Mouse (Mus musculus) thymus, adult 18-20 months (tissue): Measurements from ENCODE around the gene Nfkbil1.

Experiments
- DNase-seq, 2 experiments: peaks; one replicate each; pipeline ENCODE4 v3.0.0; 2022; ENCODE audit warnings: mixed read lengths in 2 of 2

The Nfkbil1 gene

DNA sequence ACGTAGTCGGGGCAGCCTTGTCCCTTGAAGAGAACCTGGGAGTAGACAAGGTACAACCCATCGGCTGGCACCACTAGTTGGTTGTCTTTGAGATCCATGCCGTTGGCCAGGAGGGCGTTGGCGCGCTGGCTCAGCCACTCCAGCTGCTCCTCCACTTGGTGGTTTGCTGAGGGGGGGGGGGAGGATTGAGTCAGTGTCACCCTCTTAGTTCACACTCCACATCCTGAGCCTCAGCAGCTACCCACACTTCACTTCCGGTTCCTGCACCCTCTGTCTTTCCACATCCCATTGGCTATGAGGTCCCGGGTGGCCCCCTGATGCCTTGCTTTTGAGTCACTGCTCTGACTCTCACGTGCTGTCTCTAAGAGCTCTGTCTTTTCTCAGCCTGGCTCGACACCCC is 35.2 kb downstream of the Nfkbil1 start:
- peak; percentile 74 to 87 for DNase-seq

DNA sequence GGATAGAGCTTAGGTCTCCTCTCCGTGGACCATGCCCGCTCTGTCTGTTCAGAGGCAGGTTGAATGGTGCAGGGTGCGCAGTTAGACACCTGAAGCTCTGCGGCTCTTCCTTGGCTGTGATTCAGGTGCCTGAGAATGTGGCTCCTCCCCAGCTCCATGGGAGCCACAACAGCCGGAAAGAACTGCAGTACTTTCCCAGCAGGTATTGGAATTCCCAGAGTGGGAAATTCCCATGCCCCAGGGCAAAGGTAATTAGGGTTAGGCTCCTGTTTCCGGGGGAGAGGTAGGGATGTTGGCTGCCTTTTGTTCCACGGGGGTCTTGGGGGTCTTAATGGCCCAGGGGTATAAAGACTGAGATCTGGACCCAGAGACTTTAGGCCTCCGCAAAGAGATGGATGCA is 36.6 kb downstream of the Nfkbil1 start:
- DNase-seq: no peak

DNA sequence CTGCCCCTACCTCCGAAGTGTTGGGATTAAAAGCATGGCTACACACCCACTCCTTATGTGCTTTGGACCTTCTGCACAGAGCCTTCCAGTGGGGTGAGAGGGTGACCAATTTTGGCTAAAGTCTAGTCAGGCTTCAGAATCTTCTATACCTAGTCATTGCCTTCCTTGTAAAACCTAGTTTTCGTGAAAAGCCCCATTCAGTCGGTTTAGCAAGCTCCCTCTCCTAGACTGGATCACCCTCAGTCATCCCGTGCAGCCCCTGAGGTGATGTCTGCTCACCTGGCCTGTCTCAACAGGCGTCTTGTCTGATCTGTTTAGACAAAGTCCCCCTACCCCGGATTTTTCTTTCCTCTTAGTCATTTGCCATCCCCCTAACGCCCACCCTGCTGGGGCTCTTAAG is 37.6 kb downstream of the Nfkbil1 start:
- DNase-seq: no peak

DNA sequence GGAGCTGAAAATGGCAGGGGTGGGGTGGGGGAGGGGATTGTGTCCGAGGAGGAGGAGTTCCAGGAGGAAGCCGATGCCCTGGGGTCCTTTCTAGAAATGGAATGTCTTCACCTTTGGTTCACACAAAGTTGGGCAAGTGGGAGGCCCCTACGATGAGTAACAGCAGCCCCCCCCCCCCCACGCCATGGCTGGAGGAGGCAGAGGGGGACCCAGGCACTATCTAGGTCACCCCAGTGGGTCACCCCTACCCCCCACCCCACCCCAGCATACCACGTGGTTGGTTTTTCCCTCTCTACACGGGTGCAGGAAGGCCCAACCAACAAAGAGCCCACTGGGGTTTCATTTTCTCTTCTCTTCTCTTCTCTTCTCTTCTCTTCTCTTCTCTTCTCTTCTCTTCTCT is 38.5 kb downstream of the Nfkbil1 start:
- no peak for DNase-seq

DNA sequence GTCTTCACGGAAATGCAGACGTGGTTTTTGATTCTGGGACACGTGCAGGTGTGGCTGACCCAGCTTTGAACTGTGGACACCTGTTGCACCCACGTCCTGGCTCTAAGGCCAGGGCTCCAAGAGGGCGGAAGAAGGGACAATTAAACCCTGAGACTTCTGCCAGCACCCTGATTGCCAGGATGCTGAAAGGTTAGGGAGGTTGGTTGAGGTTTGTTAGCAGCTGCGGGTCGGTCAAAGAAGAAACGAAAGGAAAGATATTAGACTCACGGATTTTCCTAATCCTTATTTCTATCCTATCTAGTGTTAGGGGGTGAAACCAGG is 39.3 kb downstream of the Nfkbil1 start:
- DNase-seq: peak in 1 of 2 experiments; percentile 51

DNA sequence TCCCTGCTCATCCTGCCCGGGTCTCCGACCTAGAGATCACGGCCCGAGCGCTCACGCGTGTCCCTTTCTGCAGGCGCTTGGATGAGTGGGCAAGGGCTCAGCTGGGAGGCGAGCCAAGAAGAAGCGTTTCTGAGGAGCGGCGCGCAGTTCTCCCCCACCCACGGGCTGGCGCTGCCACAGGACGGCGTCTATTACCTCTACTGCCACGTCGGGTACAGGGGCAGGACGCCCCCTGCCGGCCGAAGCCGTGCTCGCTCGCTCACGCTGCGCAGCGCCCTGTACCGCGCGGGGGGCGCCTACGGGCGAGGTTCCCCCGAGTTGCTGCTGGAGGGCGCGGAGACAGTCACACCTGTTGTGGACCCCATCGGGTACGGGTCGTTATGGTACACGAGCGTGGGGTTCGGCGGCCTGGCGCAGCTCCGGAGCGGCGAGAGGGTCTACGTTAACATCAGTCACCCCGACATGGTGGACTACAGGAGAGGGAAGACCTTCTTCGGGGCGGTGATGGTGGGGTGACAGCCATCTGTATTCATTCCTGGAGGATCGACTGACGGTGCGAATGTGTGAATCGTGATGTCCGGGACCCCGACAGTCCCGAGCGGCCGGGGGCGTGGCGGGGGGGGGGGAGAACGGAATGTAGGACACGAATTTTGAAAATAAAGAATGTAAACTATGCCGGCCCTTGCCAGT is 39.8 kb downstream of the Nfkbil1 start:
- peak; percentile 93 to 94 for DNase-seq

DNA sequence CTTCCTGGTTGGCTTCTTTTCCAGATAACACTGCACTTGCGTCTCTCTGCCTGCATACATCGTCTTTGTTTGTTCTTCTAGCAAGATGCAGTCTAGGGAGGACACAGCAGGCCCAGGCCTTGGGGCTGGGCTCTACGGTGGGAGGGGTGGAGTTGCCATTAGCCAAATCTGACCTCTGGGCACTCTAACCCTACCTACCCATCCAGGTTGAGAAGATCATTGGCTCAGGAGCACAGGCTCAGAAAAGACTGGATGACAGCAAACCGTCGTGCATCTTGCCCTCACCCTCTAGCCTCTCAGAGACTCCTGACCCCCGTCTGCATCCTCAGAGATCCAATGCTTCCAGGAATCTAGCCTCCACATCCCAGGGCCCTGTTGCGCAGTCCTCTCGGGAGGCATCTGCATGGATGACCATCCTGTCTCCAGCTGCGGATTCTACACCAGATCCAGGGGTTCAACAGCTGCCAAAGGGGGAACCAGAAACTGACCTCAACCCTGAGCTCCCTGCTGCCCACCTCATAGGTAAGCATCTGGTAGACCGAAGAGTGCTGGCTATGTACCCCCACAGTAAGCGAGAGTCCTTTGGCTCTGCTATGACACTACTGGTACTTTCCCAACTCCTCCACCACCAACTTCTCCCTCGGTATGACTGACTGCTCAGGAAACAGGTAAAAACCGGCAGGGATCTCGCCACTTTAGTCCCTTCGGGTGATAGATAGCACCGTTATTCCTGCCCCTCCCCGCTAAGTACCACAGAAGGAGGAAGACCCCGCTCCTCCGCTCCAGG is 40.6 kb downstream of the Nfkbil1 start:
- peak in 1 of 2 experiments; percentile 52 for DNase-seq

DNA sequence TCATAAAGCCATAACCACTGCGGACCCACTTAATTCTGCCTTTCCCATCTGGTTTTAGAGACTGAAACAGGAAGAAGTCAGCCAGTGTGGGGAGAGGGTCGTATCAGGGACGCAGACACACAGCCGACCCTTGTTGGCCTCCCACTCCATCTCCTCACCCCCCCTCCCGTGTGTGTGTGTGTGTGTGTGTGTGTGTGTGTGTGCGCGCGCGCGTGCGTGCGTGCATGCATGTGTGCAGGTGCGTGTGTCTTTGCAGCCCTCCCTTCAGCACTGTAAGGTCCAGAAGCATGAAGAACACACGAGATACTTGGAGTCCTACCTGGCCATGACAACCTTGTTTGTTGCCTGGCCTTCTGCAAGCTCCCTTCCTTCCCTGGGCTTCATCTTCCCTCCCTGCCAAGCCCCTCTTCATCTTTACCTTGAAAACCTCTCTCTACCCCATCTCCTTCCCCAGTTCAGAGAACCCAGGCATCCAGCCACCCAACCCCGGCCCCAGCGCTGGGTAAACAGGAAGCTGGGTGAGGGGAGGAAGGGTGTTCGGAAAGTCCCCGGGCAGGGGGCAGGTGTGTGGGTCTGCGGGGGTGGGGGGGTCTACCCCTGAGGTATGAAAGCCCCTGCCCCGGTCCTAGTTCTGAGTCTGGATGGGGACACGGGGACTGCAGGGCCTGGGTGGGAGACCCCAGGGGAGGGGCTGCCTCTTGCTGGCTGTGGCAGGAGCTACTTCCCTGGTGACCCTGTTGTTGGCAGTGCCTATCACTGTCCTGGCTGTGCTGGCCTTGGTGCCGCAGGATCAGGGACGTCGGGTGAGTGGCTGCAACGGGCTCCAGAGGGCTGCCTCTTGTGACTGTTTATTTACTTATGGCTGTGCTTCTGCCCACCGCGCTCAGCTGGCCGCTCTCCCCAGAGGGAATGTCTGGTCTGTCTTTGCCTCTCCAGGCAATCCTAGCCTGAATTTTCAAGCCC is 41.4 kb downstream of the Nfkbil1 start, which contains the start of gene Ltb:
Ltb (plus strand) TSS at position 559 of the 963 bp plus-strand sequence.
- peak; percentile 87 to 93 for DNase-seq

DNA sequence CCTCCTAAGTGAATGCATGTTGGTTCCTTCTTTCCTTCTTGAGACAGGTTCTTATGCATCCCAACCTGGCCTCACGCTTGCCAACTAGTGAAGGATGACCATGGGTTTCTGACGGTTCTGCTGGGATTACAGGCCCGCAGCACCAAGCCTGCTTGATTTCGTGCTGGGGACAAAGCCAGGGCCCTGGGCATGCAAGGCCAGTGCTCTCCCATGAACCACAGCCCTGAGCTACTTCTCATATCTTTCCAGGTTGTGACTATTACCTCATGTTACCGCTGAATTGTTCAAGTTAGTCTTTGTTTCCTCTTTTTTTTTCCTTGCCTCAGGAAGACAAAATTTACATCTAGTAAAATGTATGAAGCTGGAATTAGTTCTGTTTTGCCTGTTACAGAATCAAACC is 42.7 kb downstream of the Nfkbil1 start:
- no peak for DNase-seq

DNA sequence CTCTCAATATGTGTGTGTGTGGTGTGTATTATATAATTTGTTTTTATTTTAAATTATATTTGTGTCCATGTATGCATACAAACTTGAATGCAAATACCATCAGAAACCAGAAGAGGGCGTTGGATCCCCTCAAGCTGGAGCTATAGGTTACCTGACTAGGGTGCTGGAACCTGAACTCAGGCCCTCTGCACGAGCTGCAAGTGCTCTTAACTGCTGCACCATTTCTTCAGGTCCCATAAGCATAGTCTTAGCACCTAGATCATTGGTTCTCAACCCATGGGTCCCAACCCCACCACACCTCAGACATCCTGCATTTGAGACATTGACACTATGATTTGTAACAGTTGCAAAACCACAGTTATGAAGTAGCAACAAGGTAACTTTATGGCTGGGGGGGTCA is 43.9 kb downstream of the Nfkbil1 start:
- no peak for DNase-seq

DNA sequence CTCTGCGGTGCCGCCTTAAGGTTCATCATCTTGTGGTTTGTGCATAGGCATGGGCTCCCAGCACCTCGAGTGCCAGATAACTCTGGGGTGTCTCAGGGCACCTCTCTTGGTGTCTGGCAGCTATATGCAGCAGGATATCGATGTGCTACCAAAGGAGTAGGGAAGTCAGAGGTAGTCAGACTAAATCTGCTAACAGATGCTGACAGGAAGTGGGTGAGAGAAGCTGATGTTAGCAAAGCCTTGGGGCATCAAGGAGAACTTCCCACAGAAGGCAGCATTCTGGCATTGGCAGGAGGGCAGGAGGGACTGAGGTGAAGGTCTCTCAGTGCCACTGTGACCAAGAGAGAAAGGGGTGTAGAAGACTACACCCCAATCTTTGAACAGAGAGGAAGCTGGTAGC is 45.5 kb downstream of the Nfkbil1 start:
- peak; percentile 27 to 68 for DNase-seq

DNA sequence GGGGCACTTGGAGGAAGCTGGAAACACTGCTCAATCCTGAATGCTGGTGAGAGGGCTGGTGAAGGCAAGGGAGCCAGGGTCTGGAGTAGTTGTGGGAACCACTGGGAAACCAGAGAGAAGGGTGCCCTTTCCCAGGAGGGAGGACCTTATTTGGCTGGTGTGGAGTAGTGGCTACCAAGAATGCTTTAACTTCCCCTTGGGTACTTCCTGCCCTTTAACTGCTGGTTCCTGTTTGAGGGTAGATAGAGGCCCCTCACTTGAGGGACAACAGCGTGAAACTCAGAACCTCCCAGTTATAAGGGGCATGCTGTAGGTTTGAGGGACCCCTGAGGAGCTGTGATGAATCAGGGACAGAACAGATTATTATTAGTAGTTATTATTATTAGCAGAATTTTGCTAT is 46.4 kb downstream of the Nfkbil1 start:
- DNase-seq: no peak

DNA sequence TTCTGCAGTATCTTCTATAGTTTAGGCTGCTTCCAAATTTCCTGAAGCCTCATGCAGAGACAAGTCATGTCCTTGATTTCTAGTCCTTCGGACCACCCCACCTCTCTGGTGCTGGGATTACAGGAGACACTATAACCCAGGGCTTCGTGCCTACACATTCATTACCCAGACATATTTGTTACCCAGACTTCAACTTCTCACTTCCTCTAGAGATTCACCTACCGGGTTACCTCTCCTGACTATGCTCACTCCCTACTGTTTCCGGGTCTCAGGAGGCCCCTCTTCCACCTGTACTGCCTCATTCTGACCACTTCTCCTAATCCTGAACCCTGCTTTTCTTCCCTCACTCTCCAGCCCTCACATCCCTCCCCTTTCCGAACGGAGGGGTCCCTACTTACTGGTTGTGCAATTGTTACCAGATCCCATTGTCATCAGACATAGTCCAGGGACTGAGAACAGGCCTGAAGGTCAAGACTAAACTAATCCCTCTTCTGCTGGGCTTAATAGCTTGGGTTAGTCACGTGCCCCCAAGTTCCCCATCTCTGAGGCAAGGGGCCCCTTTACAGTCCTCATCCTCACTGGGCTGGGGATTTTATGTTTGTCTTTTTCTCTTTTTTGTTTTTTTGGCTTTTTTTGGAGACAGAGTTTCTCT is 47.5 kb downstream of the Nfkbil1 start, which contains the start of gene Lst1:
Lst1 (minus strand) TSS at position 481 of the 652 bp plus-strand sequence.
- no peak for DNase-seq

DNA sequence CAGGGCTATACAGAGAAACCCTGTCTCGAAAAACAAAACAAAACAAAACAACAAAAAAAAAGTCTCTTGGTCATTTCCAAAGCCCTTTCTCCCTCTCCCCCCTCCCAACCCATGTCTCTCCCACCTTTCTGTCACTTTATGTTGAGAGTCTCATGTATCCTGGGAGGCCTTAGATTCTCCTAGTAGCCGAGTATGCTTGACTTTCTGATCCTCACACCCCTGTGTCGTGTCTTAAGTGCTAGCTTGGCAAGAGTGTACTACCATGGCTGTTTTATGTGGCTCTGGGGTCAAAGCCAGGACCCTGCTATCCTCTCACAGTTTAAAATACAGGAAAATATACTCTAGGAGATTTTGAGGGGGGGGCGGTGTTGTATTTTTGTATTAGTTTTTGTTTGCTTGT is 48.2 kb downstream of the Nfkbil1 start:
- no peak for DNase-seq

DNA sequence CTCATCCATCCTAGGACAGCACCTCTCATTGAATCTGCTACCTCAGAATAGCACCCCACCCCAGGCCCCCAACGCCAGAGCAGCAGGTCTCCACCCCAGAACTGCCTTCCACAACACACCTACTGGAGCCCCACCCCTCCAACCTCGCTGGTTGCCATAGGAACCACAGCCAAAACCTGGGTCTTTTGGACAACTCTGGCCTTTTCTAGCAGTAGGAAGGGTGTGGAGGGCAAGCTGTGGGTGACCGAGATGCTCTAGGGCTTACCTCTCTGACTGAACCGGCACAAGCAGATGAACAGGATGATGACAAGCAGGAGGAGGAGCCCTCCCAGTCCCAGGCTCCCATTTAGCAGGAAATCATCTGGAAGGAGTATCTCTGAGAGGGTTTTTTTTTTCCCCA is 48.9 kb downstream of the Nfkbil1 start:
- peak; percentile 47 to 79 for DNase-seq

DNA sequence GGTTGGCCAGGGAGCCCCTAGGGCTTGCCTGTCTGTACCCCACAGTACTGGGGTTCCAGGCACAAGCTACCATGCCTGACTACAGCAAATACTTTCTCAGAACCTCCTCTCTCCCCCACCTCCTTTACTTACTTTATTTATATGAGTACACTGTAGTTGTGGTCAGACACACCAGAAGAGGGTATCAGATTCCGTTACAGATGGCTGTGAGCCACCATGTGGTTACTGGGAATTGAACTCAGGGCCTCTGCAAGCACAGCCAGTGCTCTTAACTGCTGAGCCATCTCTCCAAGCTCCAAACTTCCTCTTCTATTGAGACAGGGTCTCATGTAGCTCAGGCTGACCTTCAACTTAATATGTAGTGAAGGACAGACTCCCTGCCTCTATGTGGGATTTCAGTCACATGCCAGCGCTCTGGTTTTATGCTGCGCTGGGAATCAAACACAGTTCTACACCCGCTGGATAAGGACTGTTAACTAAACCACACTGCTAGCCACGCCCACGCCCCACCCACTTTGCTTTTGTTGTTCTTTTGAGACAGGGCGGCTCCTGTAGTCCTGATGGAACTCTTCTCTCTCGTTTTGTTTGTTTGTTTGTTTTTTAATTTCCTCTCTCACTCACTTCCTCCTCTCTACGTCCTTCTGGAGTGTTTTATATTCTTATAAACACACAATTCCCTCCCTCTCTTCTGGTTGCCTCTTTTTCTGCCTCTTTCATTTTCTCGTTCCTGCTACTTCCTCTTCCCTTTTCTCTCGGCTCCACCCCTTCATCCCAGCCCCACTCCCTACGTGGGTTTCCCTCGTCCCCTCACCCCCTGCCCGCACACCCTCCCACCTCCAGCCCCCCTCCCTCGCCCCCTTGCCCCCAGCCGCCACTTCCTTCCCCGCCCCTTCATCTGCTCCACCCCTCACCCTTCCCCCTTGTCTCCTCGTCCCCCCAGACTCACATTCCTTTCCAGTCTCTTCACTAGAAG is 49.7 kb downstream of the Nfkbil1 start:
- DNase-seq: peak; percentile 74 to 85

DNA sequence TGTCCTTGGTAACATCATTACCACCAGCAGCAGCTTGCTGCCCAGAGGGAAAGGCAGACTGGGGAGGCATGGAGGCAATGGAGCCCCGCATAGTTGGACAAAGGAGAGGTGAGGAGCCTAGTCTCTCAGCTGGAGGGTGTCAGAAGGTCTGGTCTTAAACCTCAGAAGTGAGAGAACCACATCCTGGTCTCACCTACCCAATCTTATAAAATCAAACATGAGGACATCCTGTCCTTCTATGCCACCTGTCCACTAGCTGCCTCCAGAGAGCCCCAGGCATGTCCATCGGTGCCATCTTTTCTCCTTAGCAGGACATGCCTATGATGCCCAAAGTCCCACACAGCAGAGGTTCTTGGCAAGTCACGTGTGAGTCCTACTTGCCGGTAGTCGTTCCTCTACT is 55.5 kb downstream of the Nfkbil1 start:
- DNase-seq: no peak

DNA sequence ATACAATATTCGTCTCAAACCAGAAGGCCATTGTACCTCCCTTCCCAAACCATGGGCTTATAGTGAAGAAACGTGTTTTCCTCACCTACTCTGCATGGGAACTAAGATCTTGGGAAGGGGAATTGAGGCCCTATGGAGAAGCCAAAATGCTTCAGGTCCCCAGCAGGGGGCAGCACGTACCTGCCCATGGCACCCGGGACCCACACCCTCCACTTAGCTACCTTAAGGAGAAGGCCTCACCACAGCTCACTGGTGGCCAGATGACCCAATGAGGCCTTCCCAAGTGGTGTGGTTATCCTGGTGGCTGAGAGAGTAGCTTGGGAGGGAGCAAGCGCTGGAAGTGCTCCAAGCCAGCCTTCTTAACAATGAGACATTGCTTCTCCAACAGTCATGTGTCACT is 57.1 kb downstream of the Nfkbil1 start:
- DNase-seq: peak; percentile 55 to 67

DNA sequence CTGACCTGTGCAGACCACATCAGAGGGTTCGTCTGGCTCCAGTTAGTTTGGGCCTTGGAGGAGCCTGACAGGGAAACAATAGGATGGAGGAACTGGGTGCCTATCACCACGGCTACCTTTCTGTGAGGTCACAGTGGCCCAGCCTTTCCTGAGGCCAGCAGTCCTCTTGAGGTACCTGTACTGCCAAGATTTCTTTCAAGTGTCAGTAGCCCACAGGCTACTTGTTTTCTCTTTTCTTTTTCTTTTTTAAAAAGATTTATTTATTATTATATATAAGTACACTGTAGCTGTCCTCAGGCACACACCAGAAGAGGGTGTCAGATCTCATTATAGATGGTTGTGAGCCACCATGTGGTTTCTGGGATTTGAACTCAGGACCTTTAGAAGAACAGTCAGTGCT is 59.6 kb downstream of the Nfkbil1 start, which contains the start of gene Aif1:
Aif1 (minus strand) TSS at position 101 of the 400 bp plus-strand sequence.
- no peak for DNase-seq

DNA sequence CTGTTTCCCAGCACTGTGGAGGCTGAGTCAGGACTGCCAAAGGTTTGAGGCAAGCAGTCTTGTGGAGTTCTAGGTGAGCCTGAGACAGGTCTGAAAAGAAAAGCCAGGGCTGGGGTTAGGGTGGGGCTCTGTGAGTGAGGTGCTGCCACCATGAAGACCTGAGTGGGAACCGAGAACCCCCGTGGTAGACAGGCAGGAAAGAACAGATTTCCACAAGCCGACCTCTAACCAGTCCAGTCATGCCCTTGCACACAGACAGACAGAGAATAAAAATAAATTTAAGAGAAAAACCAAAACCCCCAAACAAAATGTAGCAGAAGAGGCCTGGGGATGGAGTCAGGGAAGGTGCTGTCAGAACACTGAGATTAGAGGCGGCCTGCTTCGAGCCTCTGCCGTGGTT is 60.2 kb downstream of the Nfkbil1 start:
- no peak for DNase-seq
